Mouse (Mus musculus): ENCODE measurements around the gene Hdac4. TPM values are rescaled to one million over a fixed set of nuclear protein-coding genes. Genes with fewer than 3 reads are reported as not detected.

The Hdac4 gene
- 18.9 and 23.6 TPM in 2 replicates for polyA plus RNA-seq (2012; rRNA removed; ENCODE audit: low replicate concordance)

GRCm38 (mm10) chr1:92195360-92196149 is at the start of gene Hdac4:
Hdac4 (minus strand) TSS chr1:92195699.

